Mouse (Mus musculus) natural killer cell, adult 2 months (primary cell): ENCODE measurements around the gene Pde7b.

Experiments
- DNase-seq, 2 experiments: peaks; one replicate each; pipeline ENCODE4 v3.0.0; 2022; ENCODE audit warnings: low spot score in 2 of 2

The Pde7b gene

GRCm38 (mm10) chr10:20421299-20421883, 303.5 kb downstream of the Pde7b start:
- no peak for DNase-seq

GRCm38 (mm10) chr10:20420296-20420695, 304.6 kb downstream of the Pde7b start:
- DNase-seq = no peak

DNA sequence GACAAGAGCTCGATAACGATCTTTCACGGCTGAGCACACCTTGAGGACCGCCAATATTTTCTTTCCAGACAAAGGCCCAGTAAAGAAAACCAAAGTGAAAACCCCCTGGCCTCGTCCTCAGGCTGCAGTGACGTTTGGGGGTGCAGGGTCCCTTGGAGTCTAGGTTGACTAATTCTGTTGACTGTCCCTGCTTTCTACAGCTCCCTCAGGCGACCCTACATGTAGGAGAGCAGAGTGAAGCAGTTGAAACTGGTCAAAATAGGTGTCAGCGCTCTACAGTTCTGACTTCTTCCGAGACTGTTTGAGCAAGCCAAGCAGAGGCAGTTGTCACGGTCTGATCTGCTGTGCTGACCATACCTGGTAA, 306.0 kb downstream of the Pde7b start:
- no peak for DNase-seq

DNA sequence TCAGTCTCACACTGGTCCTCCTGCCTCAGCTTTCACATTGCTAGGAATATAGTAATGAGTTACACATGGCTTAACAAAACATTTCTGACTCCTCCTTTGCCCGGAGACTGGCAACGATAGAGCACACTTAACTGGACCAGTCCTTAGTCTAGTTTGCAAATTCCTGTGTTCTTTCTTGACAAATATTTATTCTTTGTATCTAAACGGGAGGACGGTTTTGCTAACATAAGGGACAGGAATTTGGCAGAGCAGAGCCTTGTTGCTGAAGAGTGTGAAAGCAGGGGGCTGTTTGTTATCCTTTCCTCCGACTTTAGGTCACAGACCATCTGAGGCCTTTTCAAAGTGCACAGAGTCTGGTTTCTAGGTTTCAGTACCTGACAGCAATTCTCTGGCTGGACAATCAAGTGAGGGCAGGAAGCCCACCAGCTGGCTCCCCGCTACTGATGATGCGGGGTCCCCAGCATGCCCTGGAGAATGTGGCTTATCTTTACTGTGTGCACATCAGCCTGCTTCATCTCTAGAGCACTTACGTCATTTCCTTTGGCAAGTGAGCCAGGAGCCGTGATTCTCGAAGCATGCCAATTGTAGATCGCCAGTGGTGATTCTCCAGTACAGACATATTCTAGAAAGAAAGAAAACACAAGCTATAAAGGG, 306.5 kb downstream of the Pde7b start:
- DNase-seq = no peak

DNA sequence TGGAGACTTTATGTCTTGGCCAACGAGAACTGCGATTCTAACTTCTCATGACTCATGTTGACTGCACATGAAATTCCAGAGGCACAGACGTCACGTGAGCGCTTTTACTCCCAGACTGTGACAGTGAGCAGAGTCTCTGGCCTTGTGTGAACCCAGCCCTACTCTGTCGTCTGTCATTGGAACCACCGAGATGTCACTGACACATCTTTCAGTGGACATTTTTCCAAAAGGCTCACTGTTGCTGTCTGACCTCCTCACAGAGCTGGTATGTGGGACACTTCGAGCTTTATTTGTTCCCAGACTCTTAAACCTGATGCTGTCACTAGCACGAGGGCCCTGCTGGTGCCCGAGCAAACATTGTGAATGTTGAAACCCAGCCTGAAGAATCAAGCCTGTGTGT, 315.7 kb downstream of the Pde7b start:
- DNase-seq = no peak

- no peak for DNase-seq
These were observed 316.5 kb downstream of the Pde7b start for GRCm38 (mm10) chr10:20408336-20408735.

GRCm38 (mm10) chr10:20405471-20405870, 319.4 kb downstream of the Pde7b start:
- no peak for DNase-seq

DNA sequence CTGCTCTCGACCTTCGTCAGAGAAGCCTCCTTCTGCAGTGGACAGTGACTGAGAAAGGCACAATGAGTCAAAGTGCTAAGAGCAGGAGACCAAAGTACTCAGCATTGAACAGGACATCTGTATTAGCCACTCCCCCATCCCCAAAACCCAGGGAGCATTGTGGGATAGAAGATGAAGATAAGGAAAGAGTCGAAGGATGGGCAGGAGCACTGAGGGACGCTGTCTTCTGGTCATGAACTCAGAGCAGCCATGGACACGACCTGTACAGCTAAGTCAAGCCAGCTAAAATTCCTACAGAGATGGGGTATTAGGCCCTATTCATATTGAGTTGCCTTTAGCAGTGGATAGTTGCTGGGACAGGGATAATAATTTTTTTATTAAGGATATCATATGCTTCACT, 321.9 kb downstream of the Pde7b start:
- DNase-seq = no peak

DNA sequence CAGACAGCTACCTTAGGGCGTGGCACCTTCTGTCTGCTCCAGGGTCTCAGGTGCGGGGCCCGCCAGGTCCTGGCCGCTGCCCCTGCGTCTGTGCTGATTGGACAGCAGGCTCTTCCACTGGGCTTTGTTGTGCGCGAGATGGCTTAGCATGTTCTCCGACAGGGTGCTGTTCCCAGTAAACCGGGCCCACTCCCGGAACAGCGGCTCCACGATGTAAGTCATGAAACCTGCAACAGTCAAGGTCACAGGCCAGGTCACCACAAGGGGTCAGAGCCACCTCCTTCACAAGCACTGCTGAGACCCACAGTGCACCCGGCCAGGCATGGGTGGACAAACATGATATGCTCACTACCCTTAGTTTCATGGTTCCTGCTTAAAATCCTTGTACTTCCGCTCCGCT, 324.5 kb downstream of the Pde7b start:
- no peak for DNase-seq

DNA sequence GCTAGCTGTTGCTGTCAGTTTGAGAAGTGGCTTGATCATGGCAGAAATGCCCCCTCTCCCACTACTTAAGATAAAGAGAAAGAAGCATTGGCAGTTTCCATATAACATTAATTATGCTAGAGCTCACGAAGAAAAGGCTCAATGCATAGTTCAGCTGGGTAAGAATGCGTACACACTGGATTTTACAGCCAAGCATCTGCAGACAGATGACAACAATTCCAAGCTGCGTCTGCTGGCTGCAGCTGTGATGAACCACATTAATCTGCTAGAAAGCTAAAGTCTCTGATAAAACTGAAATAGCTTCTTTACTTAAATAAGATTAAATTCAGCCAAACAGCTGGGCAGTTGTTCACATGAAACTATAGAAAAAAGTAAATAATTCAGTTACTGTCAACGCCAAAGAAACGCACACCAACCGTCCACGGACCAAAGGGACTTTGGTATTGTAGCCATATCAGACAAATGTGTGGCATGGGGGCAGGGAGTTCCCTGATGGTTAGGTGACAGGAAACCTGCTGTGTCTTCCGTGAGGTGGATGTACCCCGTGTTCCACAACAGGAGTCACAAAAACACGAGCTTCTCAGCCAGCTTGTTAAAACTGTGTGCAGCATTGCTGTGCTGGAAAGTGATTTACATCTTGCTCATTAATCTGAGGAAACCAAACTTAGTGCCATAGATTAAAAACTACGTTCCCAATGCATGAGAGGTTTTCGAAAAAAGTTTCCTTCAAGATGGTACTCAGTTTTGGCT, 326.1 kb downstream of the Pde7b start:
- DNase-seq = no peak

- DNase-seq = peak; percentile 9 to 52
These were observed 326.7 kb downstream of the Pde7b start for GRCm38 (mm10) chr10:20398224-20398623.

DNA sequence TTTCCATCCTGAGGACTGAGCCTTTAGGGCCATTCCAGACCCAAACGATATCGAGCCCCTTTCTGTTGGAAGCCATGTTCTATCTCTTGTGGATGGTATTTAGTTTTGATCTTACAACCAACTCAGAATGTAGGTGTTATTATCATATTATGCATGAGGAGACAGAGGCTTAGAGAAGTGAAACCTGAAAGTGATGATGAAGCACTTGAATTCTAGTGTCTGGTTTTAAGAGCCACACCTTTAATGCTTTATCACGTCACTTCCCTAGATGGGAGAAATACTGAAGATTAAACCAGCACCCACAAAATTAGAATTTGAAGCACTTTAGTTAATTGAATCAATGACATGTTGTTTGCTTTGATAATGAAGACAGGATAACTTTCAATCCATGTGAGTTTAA, 329.1 kb downstream of the Pde7b start:
- DNase-seq = no peak

DNA sequence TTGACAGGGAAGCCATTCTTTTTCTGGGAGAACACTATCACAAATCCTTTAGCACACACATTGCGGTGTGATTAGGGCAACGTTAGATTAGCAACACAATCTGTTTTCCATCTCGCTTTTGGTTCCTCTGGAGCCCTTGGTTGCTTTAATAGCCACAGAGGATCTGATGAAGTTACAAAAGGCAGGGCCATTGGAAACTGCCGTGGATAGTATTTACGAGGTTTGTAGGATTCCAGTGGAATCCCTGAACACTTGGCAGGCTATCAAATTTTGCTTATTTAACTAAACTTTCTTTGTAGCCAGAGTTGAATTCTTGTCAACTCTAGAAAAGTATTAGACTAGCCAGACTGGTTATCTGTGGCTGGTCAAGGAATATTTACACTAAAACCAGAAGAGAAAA, 330.1 kb downstream of the Pde7b start:
- DNase-seq = no peak

GRCm38 (mm10) chr10:20390568-20390967, 334.3 kb downstream of the Pde7b start:
- no peak for DNase-seq

DNA sequence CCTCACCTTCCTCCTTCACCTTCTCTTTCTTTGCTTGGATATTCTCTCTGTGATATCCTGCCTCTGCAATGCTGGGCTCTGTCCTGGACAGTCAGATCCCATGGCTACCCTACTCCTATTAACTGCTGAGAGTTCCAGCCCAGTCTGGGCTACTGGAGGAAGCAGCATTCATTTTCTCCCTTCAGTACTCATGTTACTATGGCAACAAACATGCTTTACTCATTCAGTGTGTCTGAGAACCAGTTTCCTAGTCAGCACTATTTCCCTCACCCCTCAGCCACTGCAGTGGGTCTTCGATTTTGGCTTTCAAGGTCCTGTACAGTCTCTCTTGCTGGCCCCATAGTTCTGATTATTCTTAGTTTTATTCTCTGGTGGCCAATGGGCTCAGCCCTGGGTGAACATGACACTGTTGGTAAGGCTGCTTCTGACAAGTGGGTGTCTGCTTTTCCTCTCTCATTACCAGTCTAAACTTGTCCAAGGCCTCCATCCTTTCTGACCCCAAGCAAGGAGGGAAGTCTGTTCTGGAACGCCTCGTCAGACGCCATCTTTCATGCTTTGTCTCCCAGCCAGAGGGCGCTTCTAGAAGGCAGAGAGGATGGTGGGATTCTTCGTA, 342.0 kb downstream of the Pde7b start:
- DNase-seq = no peak

DNA sequence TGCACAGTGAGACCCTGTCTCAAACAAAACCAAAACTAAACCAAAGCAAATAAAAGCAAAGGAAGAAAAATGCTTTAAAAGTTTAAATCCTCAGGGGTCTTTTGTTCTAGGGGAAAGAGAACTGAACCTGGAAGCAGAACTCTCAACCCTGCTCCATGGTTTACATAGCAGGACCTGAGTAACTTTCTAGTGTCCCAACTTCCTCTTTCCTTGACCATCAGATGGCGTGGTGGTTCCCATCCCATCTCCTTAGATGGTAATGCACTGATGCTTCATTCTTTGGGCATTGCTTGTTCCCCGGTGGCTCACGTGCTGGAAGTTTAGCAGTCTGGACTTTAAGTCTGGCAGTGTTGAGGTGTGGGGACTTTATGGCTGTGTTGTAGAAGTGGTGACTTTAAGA, 343.5 kb downstream of the Pde7b start:
- no peak for DNase-seq

DNA sequence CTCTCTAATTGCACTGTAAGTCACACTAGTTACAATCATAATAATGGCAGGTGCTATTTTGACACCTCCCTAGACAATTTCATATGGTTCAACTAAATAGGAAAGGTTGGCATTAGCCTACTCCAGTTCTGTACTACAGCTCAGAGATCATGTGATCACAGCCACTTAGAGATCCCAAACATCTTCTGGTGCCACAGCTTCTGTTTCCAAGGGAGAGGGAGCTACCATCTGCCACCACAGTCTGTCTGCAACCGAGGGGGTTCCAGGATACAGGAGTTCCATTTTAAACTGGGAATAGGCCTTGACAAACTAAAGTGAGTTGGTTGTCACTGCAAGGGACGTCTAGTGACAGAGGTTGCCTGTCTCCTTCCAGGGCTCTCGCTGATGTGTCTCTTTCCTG, 344.1 kb downstream of the Pde7b start:
- no peak for DNase-seq

DNA sequence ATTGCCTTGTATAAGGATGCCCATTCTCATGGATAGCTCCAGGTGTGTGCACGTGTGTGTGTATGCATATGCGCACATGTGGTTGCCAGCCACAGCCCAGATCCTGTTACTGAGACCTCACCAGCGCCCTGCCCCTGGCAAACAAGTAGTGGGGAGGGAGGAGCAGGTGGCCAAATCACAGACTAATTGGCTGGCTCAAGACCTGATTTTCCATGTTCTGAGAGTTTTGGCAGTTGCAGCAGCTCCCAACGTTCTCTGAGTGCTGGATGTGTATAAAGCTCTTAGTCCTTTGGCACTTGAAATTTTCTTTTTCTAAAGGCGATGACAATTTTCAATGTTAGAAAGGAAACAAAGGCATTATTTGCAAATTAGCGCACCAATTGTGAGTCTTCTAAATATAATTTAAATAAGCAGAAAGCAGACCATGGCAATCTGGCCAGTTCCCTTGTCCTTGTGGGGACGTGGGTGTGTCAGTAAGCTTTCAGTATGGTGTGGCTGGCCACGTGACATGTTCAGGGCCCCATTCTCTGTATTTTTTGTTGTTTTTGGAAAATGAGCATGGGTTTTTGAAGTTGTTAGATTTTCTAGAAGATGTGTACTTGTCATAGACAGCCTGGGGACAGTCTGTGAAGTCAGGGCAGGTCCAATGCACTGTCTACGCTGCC, 345.7 kb downstream of the Pde7b start:
- no peak for DNase-seq

- no peak for DNase-seq
These were observed 347.3 kb downstream of the Pde7b start for GRCm38 (mm10) chr10:20377621-20378020.

GRCm38 (mm10) chr10:20372046-20372445, 352.8 kb downstream of the Pde7b start:
- DNase-seq = no peak

DNA sequence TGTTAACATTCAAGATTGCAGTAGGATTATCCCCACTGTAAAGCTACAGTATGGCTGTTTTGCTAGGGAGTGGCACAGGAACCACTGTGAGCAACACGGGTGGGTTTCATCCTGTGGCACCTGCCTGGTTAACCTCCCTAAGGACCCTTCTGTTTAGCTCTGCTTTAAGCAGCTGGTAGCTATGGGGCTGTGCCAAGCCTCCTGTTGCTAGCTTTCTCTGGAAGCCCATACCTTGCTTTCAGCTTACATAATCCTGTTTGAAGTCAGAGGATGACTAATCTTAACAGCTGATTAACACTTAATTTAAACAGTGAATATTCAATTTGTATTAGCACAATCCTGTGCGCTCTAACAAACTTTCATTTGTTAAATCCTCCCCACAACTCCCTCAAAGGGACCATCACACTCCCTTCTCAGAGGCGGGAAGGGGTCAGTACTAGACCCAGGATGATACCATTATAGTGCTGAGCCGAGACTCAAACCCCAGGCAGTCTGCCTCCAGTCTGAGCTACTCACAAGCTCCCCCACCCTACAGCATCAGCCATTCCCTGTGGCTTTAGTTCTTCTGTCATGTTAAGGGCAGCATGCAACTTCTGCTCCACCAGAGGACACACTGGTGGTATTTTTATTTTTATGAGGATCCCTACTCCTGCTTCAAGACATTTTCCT, 362.3 kb downstream of the Pde7b start:
- DNase-seq = no peak
